Mouse (Mus musculus) kidney, adult 2 months (tissue): Measurements from ENCODE around the gene Akain1.

ENCODE experiments used
- CTCF ChIP-seq: fragments of 200-500 bp; conservative IDR thresholded peaks from 2 replicates; pipeline ENCODE4 v1.5.1; 2011; ENCODE audit warnings: low read depth, mild to moderate bottlenecking, control low read depth, low read length, moderate library complexity, mixed read lengths; ENCODE audit not compliant: insufficient read depth, insufficient read length
- POLR2A ChIP-seq: fragments of 200-500 bp; IDR thresholded peaks from one replicate; pipeline ENCODE4 v1.6.1; 2011; ENCODE audit warnings: low read depth, low read length, control low read depth

DNA sequence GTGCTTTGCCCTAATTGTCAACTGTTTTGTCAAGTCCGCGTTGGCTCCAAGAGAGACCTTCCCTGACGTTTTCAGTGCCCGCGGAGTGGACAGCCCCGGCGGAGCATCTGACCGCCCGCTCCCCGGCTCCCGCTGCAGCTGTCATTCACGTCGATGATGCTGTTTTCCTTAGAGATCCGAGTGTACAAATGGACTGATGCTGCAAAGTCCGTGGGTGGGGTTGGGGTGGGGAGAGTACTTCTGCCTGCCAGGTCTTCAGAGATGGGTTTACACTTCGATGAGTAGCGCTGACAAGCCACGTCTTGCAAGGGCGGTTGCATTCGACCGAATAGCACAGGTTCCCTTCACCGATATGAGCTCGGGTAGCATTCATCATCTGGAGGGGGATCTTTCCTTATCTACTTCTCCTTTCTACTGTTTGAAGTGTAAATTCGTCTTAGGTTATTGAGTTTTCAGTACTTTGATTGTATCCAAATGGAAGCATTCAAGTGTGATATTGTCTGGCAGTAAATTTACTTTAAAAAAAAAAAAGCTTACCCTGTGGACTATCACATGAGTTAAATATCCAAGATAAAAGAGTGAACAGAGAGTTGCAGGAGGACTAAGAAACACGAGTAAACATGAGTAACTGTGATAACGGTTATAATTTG is 21.3 kb upstream of the Akain1 start:
- TF ChIP-seq CTCF (no peak), POLR2A (no peak)
